Mouse (Mus musculus) liver, embryonic 18 days (tissue): ENCODE measurements around the gene Ankrd34c. TPM values are rescaled to one million over a fixed set of nuclear protein-coding genes. Genes with fewer than 3 reads are reported as not detected.

Experiments used
- polyA plus RNA-seq: library from polyadenylated mRNA; depleted of rRNA; stranded (reverse); fragments of >200 nt; gene quantifications from 2 replicates; pipeline ENCODE4 v1.2.3, GENCODE M21; 2012; rRNA removed

The Ankrd34c gene
- polyA plus RNA-seq: not detected in 2 replicates

GRCm38 (mm10) chr9:89738295-89738694 is at the start of gene Ankrd34c:
Gene Ankrd34c (minus strand): TSS chr9:89738475.

GRCm38 (mm10) chr9:89704265-89705196 is 33.7 kb downstream of the Ankrd34c start, which contains the start of gene Tmed3:
Gene Tmed3 (minus strand): TSS chr9:89705068.

Other genes with a start within 250 kb of the Ankrd34c start
- gene Minar1, start 115.3 kb downstream of the Ankrd34c start, polyA plus RNA-seq: 0.29 and 0.85 TPM in 2 replicates
- gene Tmed3, start 33.4 kb downstream of the Ankrd34c start, polyA plus RNA-seq: 27.3 and 29.3 TPM in 2 replicates
- 0.05 and 0.07 TPM in 2 replicates for gene Rasgrf1, start 171.4 kb upstream of the Ankrd34c start, polyA plus RNA-seq